Mouse (Mus musculus): ENCODE results near the gene Adgrg3. TPM values are rescaled to one million over a fixed set of nuclear protein-coding genes. Genes with fewer than 3 reads are reported as not detected.

Gene Adgrg3
- polyA plus RNA-seq, 1 experiment from 2014 or later, result 3.3 TPM

GRCm38 (mm10) chr8:94980976-94981375 lies 36.5 kb upstream of the Adgrg3 start:
- no peaks in the 10 kb centered on the region for H3K36me3 ChIP-seq (ENCODE audit: control insufficient read depth, insufficient read depth, low read length)
- WGBS, result 51% methylated on average over 8 of the region's 8 CpGs
- H3K4me3 ChIP-seq (ENCODE audit: low read depth, low read length), result no peak overlapping the region
- H3K27me3 ChIP-seq (replicated peaks; ENCODE audit: control insufficient read depth, insufficient read depth, low read length), result no peaks in the 10 kb centered on the region; the same call in 1 of the 2 replicates
- DNase-seq (ENCODE audit: low spot score), result no peak
- H3K9ac ChIP-seq (ENCODE audit: low read depth, low read length), result no peak overlapping the region
- ATAC-seq (ENCODE audit: low read depth), result no peak
- no peak overlapping the region for H3K4me2 ChIP-seq (ENCODE audit: low read depth, low read length)
- H3K4me1 ChIP-seq (ENCODE audit: control insufficient read depth, insufficient read depth, low read length), result peaks cover 24% of the 10 kb centered on the region
- H3K27ac ChIP-seq (replicated peaks; ENCODE audit: low read depth, low read length), result no peak overlapping the region
- no peaks in the 10 kb centered on the region for H3K9me3 ChIP-seq (ENCODE audit: control insufficient read depth, low read length)

DNA sequence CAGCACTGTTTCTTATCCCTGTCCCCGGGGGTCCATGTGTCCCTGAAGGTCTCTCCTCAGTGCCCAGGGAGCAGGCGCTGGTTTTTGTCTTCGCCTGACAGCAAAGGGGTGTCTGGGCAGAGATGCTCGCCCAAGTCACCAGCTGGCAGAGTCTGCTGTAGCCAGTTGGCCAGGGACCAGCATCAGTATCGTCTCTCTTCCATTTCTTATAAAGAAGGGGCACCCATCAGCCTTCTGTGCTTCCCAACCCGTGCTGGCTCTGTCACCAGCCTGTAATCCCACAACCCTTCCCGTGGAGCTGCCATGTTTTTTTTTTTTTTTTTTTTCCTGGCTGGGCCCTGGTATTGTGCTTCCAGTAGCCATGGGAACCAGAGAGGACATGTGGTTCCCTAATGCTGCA lies 35.6 kb upstream of the Adgrg3 start:
- DNase-seq (ENCODE audit: low spot score), result no peak
- Histone ChIP-seq H3K4me3 (ENCODE audit: low read depth, low read length) (no peak overlapping the region), H3K4me2 (ENCODE audit: low read depth, low read length) (no peak overlapping the region), H3K9ac (ENCODE audit: low read depth, low read length) (no peak overlapping the region), H3K36me3 (ENCODE audit: control insufficient read depth, insufficient read depth, low read length) (no peaks in the 10 kb centered on the region), H3K27me3 (replicated peaks; ENCODE audit: control insufficient read depth, insufficient read depth, low read length) (no peaks in the 10 kb centered on the region; the same call in 1 of the 2 replicates), H3K27ac (replicated peaks; ENCODE audit: low read depth, low read length) (no peak overlapping the region), H3K9me3 (ENCODE audit: control insufficient read depth, low read length) (no peaks in the 10 kb centered on the region), H3K4me1 (ENCODE audit: control insufficient read depth, insufficient read depth, low read length) (peaks cover 22% of the 10 kb centered on the region)
- no peak for ATAC-seq (ENCODE audit: low read depth)
- WGBS, result 63% methylated on average over 7 of the region's 7 CpGs

GRCm38 (mm10) chr8:94983146-94983545 lies 34.3 kb upstream of the Adgrg3 start:
- no peak overlapping the region for H3K27ac ChIP-seq (replicated peaks; ENCODE audit: low read depth, low read length)

DNA sequence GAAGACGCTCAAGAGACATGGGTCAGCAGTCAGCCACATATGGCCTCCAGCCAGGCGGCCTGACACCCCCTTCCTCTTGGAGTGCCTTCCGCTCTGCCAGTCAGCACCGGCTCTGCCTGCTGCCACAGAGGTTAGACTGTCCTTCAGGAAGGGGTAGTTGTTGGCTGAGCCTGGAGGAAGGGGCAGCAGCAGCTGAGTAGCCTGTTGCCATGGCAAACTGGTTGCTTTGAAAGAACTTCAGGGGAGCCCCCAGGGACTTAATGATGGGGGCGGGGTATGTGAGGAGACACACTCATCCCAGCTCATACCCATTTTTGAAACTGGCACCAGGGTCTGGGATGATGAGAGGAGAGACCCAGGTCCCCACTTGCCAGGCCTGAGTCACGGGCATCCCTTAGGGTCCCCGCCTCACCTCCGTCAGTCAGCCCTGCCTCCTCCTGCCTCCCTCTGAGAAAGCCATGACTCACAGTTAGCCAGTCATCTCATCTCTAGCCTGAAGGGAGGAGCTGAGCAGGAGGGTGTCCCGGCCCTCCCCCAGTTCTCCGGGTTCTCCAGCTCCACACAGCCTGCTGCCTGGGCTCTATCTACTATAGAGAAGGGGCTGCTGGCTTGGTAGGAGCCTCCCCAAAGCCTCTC lies 33.5 kb upstream of the Adgrg3 start:
- no peak overlapping the region for H3K9ac ChIP-seq (ENCODE audit: low read depth, low read length)
- H3K4me3 ChIP-seq (ENCODE audit: low read depth, low read length), result no peak overlapping the region

More at GRCm38 (mm10) chr8:94983146-94983545, 34.3 kb upstream of the Adgrg3 start:
- H3K9ac ChIP-seq (ENCODE audit: low read depth, low read length), result no peak overlapping the region
- 21% methylated on average over 5 of the region's 5 CpGs for WGBS
- DNase-seq (ENCODE audit: low spot score), result no peak
- no peak overlapping the region for H3K4me2 ChIP-seq (ENCODE audit: low read depth, low read length)
- H3K4me1 ChIP-seq (ENCODE audit: control insufficient read depth, insufficient read depth, low read length), result peaks cover 18% of the 10 kb centered on the region
- no peaks in the 10 kb centered on the region for H3K36me3 ChIP-seq (ENCODE audit: control insufficient read depth, insufficient read depth, low read length)
- H3K27me3 ChIP-seq (replicated peaks; ENCODE audit: control insufficient read depth, insufficient read depth, low read length), result no peaks in the 10 kb centered on the region; the same call in 1 of the 2 replicates
- ATAC-seq (ENCODE audit: low read depth), result peak; percentile 35; the same call in 1 of the 2 replicates
- no peak overlapping the region for H3K4me3 ChIP-seq (ENCODE audit: low read depth, low read length)
- H3K9me3 ChIP-seq (ENCODE audit: control insufficient read depth, low read length), result no peaks in the 10 kb centered on the region

DNA sequence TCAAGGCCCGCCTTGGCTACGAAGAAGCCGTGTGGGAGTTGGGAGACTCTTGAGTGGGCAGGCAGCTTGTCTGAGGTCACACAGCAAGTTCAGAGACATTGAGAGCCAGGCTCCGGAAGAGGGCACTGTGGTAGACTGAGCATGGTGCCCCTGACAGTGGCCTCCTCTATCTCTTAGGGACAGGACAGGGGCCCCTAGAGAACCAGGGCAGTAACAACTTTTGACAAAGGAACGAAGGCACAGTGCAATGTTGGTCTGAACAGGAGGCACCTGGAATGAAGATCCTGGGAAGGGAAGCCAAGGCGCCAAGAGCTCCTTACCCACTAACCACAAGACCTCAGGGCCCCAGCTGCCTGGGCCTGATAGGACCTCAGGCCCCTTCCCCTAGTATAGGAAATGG lies 32.5 kb upstream of the Adgrg3 start:
- H3K27ac ChIP-seq (replicated peaks; ENCODE audit: low read depth, low read length), result no peak overlapping the region
- 85% methylated on average over 6 of the region's 6 CpGs for WGBS
- no peak overlapping the region for H3K4me2 ChIP-seq (ENCODE audit: low read depth, low read length)
- H3K4me3 ChIP-seq (ENCODE audit: low read depth, low read length), result no peak overlapping the region
- H3K27me3 ChIP-seq (replicated peaks; ENCODE audit: control insufficient read depth, insufficient read depth, low read length), result no peaks in the 10 kb centered on the region
- H3K9me3 ChIP-seq (ENCODE audit: control insufficient read depth, low read length), result no peaks in the 10 kb centered on the region
- H3K9ac ChIP-seq (ENCODE audit: low read depth, low read length), result 0 out of 2 replicates have a peak overlapping the region, but pooled peaks have one; percentile 4
- no peaks in the 10 kb centered on the region for H3K36me3 ChIP-seq (ENCODE audit: control insufficient read depth, insufficient read depth, low read length)
- no peak for ATAC-seq (ENCODE audit: low read depth)
- H3K4me1 ChIP-seq (ENCODE audit: control insufficient read depth, insufficient read depth, low read length), result peaks cover 18% of the 10 kb centered on the region
- no peak for DNase-seq (ENCODE audit: low spot score)

More for the DNA sequence above, 33.5 kb upstream of the Adgrg3 start:
- Histone ChIP-seq H3K9me3 (ENCODE audit: control insufficient read depth, low read length) (no peaks in the 10 kb centered on the region), H3K36me3 (ENCODE audit: control insufficient read depth, insufficient read depth, low read length) (no peaks in the 10 kb centered on the region), H3K27me3 (replicated peaks; ENCODE audit: control insufficient read depth, insufficient read depth, low read length) (no peaks in the 10 kb centered on the region), H3K27ac (replicated peaks; ENCODE audit: low read depth, low read length) (no peak overlapping the region), H3K4me2 (ENCODE audit: low read depth, low read length) (no peak overlapping the region), H3K4me1 (ENCODE audit: control insufficient read depth, insufficient read depth, low read length) (peaks cover 18% of the 10 kb centered on the region)
- DNase-seq (ENCODE audit: low spot score) (peak; percentile 47), ATAC-seq (ENCODE audit: low read depth) (peak; percentile 75)
- 19% methylated on average over 6 of the region's 10 CpGs for whole genome bisulfite sequencing

- Histone ChIP-seq H3K4me2 (ENCODE audit: low read depth, low read length) (no peak overlapping the region), H3K4me3 (ENCODE audit: low read depth, low read length) (no peak overlapping the region), H3K9me3 (ENCODE audit: control insufficient read depth, low read length) (no peaks in the 10 kb centered on the region), H3K27me3 (replicated peaks; ENCODE audit: control insufficient read depth, insufficient read depth, low read length) (no peaks in the 10 kb centered on the region), H3K27ac (replicated peaks; ENCODE audit: low read depth, low read length) (no peak overlapping the region), H3K9ac (ENCODE audit: low read depth, low read length) (no peak overlapping the region), H3K4me1 (ENCODE audit: control insufficient read depth, insufficient read depth, low read length) (peaks cover 21% of the 10 kb centered on the region), H3K36me3 (ENCODE audit: control insufficient read depth, insufficient read depth, low read length) (no peaks in the 10 kb centered on the region)
- 0% methylated on average over 1 of the region's 5 CpGs for WGBS
- no peak for ATAC-seq (ENCODE audit: low read depth)
- no peak for DNase-seq (ENCODE audit: low spot score)
These were observed 30.8 kb upstream of the Adgrg3 start for GRCm38 (mm10) chr8:94986676-94987075.

GRCm38 (mm10) chr8:94987553-94987952 lies 29.9 kb upstream of the Adgrg3 start:
- no peak overlapping the region for H3K9ac ChIP-seq (ENCODE audit: low read depth, low read length)
- H3K36me3 ChIP-seq (ENCODE audit: control insufficient read depth, insufficient read depth, low read length), result no peaks in the 10 kb centered on the region
- ATAC-seq (ENCODE audit: low read depth), result no peak
- 85% methylated on average over 7 of the region's 7 CpGs for WGBS
- H3K27me3 ChIP-seq (replicated peaks; ENCODE audit: control insufficient read depth, insufficient read depth, low read length), result no peaks in the 10 kb centered on the region
- DNase-seq (ENCODE audit: low spot score), result no peak
- H3K4me1 ChIP-seq (ENCODE audit: control insufficient read depth, insufficient read depth, low read length), result peaks cover 26% of the 10 kb centered on the region
- no peaks in the 10 kb centered on the region for H3K9me3 ChIP-seq (ENCODE audit: control insufficient read depth, low read length)
- H3K4me3 ChIP-seq (ENCODE audit: low read depth, low read length), result no peak overlapping the region
- H3K4me2 ChIP-seq (ENCODE audit: low read depth, low read length), result no peak overlapping the region
- no peak overlapping the region for H3K27ac ChIP-seq (replicated peaks; ENCODE audit: low read depth, low read length)

DNA sequence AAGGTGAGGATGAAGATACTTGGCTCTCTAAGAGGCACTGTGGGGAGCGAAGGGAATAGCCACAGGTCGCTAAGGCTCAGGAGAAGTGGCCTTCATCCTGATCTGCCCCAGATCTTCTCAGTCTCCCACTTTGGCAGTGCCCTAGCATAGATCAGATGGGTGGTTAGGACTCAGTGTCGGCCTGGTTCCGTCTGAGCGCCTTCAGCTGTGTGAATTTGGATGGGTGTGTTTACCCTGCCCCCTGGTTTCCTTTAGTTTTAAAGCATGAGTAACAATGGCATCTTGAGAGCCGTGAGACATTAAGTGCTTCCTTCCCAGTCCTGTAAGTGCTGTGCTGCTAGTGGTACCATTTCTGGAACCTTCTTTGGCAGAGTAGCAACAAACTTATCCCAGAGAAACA lies 28.9 kb upstream of the Adgrg3 start:
- Histone ChIP-seq H3K4me2 (ENCODE audit: low read depth, low read length) (no peak overlapping the region), H3K27ac (replicated peaks; ENCODE audit: low read depth, low read length) (no peak overlapping the region), H3K9me3 (ENCODE audit: control insufficient read depth, low read length) (no peaks in the 10 kb centered on the region), H3K4me1 (ENCODE audit: control insufficient read depth, insufficient read depth, low read length) (peaks cover 20% of the 10 kb centered on the region), H3K9ac (ENCODE audit: low read depth, low read length) (no peak overlapping the region), H3K36me3 (ENCODE audit: control insufficient read depth, insufficient read depth, low read length) (no peaks in the 10 kb centered on the region), H3K4me3 (ENCODE audit: low read depth, low read length) (no peak overlapping the region), H3K27me3 (replicated peaks; ENCODE audit: control insufficient read depth, insufficient read depth, low read length) (no peaks in the 10 kb centered on the region)
- 83% methylated on average over 6 of the region's 6 CpGs for WGBS
- ATAC-seq (ENCODE audit: low read depth) (no peak), DNase-seq (ENCODE audit: low spot score) (no peak)

DNA sequence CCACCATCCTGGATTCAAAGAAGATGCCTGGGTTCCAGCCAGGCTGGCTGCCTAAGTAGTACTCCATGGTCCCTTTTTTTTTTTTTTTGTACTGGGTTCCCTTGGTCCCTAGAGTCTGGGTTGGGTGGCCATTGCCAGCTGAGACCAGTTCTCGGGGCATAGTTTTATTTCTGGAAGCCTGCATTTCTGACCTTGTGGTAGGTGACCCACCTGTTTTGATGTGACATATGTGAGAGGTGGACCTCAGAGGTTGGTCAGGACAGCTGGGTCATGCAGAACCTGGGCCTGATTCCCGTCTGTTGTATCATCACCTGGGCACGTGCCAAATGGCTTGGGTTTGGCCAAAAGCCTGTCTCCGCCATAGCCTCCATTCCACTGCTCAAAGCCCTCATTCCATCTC lies 27.8 kb upstream of the Adgrg3 start:
- Histone ChIP-seq H3K27me3 (replicated peaks; ENCODE audit: control insufficient read depth, insufficient read depth, low read length) (no peaks in the 10 kb centered on the region), H3K9ac (ENCODE audit: low read depth, low read length) (no peak overlapping the region), H3K27ac (replicated peaks; ENCODE audit: low read depth, low read length) (no peak overlapping the region), H3K4me1 (ENCODE audit: control insufficient read depth, insufficient read depth, low read length) (peaks cover 17% of the 10 kb centered on the region; the same call in 1 of the 2 replicates), H3K4me3 (ENCODE audit: low read depth, low read length) (no peak overlapping the region), H3K4me2 (ENCODE audit: low read depth, low read length) (no peak overlapping the region), H3K36me3 (ENCODE audit: control insufficient read depth, insufficient read depth, low read length) (no peaks in the 10 kb centered on the region), H3K9me3 (ENCODE audit: control insufficient read depth, low read length) (no peaks in the 10 kb centered on the region)
- no peak for DNase-seq (ENCODE audit: low spot score)
- no peak for ATAC-seq (ENCODE audit: low read depth)
- 80% methylated on average over 4 of the region's 4 CpGs for WGBS
